Mouse (Mus musculus) right cerebral cortex, postnatal 4 days (tissue): ENCODE measurements at regions not wholly inside any gene's neighbourhood (a gene's known extent, or its start where the extent isn't known, plus 50 kb on each side); places are given as distances from the start of the nearest gene placed in this dataset.

Source experiments
- DNase-seq: peaks from one replicate; pipeline ENCODE4 v3.0.0-alpha.2; 2022

DNA sequence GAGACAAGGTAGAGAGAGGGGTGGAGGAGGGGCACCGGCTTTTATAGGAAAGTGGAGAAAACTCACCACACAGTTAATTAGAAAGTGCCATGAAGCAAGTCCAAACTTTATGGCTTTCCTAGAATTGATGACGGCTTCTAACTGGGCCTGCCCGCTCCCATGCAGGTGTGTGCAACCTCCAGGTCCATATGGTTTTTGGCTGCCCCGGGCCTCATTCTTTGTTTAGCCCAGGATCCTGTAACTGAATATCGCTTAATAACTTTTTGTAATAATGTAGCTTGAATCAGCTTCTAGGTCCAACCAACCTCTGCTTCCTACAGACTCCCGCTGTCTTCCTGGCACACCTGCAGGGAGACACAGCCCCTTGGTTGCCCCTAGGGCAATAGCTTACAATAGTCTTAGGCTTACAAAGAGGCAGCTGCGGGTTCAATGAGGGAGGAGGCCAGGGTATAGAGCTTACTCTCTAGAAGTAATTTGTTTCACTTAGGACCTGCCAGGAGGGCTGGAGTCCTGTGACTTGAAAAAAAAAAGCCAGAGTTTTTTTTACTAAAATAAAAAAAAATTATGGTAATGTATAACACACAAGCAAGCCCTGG is 159.2 kb downstream of the Gm10260 start:
- no peak for DNase-seq

DNA sequence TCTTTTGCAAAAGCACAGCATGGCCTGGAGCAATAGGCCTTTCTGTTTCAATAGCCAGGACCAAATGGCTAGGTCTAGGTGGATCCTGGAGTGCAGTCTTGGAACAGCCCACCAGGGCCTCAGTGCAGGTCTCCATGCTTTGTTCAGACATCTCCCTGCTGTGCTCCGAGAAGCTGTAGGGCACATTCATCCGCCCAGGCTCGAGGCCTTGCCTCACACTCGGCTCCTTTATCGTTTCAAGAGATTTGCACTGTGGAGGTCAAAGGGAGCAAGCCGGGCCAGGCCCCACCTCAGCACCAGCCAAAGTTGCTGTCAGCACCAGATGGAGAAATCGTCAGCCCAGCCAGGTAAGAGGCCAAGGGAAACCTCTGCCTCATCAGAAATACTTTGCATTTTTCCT is 160.3 kb downstream of the Gm10260 start:
- no peak for DNase-seq

DNA sequence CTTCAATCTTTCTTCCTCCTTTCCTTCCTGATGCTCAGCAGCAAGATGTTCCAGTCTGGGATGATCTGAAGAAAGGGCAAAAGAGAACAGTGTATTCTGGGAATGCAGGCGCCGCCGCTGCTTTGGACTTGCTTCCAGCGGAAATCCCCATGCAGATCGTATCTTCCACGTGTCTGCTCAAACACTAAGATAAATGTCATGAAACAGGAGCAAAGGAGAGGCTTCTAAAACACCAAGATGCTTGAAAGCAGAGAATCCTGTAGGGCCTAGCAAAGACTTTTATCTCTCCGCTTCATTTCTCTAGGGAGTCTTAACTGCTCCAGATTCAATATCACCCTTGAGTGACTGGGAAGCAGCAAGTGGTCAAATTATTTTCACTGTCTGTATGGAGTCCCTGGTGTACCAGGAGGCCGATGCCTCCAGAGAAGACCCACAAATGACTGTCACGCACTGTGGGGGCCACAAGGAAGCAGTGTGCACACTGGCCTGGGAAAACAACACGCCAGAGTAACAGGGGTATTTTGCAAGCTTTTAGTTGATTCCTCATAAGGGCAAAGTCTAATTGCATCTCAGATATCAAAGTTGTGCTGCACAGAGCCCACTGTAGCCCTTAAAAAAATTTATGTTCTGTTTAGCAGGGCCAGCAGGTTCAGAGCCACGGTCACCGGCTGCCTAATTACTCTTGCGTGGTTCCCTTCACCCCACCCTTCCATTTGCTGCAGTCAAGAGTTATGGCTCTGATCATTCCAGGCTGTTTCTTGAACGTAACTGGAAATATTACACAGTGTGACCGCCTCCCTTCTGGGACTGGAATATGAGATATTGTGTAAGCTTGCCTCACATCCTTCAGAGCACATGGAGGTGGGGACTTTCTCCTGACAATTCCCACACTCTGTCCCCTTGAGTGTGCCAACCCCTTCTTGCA is 161.7 kb downstream of the Gm10260 start:
- no peak for DNase-seq

DNA sequence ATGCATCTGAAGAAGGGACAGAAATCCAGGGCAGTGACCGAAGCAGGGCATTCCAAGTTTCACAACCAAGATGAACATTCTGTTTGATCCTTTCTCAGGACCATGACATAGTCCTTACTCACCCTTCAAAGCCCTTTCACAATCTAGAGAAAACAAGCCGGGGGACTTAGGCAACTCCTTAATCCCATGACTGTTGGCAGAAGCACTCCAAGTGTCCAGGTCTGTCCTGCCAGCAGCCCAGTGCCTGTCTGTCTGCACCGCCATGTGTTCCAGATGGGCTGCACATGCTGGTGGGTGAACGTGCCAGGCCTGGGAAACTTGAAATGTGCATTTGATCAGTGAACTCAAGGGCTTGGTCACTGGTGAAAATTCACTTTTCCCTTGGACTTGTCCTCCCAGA is 165.6 kb downstream of the Gm10260 start:
- DNase-seq, result no peak

DNA sequence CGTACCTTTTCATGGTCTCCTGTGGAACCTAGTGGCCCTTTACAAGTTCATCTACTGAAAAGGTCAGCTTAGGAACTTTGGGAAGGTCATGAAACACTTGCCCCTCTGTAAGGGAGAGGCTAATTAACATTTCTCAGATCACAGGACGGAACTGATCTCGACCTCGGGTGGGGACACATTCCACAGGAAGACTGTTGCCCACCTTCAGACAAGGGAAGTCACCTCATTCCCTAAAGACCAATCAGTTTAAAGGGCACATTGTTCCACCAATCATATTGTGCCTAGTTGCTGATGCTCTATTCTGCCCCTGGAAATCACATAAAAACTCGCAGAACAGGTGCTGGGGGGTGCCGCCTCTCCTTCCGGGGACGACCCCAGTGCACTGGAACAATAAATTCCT is 170.8 kb downstream of the Gm10260 start:
- DNase-seq, result no peak

DNA sequence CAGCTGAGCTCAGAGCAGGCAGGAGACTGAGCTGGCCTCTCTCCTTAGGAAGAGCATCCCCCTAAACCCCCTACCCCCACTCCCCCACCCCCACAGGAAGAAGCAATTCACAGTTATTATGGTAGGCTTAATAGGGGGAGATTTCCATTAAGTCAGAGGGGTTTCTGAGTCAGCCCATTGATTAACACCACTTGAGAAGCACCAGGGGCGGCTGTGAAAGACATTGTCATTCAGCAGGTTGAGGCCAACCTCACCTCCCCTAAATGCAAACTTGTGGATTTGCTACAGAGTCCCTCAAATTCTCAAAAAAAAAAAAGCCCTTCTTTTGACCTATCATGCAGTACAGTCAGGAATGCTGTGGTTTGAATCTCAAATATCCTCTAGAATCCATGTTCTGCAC is 172.3 kb downstream of the Gm10260 start:
- no peak for DNase-seq

DNA sequence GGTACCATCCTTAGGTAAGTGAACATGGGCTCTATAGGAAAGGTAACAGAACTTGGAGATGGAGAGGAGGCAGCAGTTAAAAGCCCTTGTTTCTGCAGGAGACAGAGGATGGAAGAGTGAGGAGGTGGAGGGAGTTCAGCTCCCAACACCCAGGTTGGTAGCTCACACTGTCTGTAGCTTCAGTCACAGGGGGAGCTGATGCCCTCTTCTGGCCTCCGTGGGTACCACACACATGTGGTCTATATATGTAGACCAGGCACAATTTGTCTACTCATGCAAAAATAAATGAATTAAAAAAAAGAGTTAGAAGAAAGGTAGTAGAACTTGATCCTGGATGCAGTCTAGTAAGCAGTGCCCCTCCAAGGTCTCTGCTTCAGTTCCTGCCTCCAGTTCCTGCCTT is 173.3 kb downstream of the Gm10260 start:
- DNase-seq, result no peak

- no peak for DNase-seq
Measured at GRCm38 (mm10) chr13:97584045-97584444, 176.4 kb downstream of the Gm10260 start.

- no peak for DNase-seq
Measured at GRCm38 (mm10) chr13:97581380-97581779, 179.1 kb downstream of the Gm10260 start.

DNA sequence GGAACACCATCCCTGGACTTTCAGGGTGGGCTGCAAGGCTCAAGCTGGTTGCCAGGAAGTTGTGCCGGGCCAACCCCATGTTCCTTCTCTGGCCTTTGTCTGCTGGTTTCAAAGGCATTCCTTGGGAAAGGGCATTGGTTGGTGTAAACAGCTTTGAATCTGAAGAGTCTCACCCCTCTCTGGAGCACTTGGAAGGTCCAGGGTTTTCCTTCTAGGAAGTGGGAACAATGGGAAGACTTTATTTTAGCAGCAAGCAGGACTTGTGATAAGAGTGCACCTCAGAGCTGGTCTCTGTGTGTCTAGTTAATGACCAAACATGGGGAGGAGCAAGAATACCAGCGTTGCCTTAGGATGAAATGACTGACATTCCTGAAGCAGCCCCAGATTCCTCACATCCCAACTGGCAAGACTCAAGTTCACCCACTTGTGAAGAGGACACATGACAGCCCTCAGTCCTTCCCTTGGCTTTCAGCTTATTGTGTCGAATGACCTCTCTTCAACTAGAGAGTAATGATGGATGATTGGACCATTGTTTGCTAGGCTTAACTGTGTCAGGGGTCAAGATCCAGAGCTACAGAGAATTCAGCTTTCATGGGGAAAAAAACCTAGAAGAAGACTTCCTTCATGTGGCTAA is 180.1 kb downstream of the Gm10260 start:
- no peak for DNase-seq

GRCm38 (mm10) chr13:97578595-97578994 is 181.8 kb downstream of the Gm10260 start:
- DNase-seq, result no peak

DNA sequence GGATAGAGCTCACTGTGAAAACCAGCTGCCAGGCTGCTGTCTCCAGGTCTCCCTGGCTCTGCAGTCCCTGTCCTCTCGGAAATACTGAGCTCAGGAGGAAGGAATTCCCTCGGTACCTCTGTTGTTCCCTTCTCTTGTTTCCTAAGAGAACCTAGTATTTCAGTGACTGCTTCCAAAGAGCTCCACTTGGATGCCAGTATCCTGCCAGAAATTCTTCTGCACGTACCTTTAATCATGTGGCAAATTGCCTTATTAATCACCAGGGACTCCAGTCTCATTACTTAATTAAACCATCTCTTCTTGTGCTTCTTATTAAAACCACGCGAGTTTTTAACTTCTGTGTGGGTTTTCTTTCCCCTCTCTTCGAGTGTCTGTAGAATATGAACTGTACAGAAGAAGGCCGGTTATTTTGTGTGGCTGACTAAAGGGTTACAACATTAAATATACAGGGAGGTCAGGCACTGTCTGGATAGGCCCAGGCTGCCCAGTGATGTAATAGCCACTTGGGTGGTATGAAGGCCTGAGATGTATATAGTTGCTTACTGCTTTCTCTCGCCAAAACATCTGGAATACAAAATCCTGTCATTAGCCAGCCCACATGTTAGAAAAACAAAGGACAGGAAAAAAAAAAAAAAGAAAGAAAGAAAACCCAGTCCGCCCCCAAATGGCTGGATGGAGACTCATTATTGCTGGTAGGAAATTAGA is 183.2 kb downstream of the Gm10260 start:
- no peak for DNase-seq

GRCm38 (mm10) chr13:97573601-97574000 is 186.8 kb downstream of the Gm10260 start:
- no peak for DNase-seq

- no peak for DNase-seq
Measured at GRCm38 (mm10) chr13:97572352-97572751, 188.1 kb downstream of the Gm10260 start.

GRCm38 (mm10) chr13:97570009-97570408 is 190.4 kb downstream of the Gm10260 start:
- no peak for DNase-seq

- no peak for DNase-seq
Measured at GRCm38 (mm10) chr13:97567632-97568031, 192.8 kb downstream of the Gm10260 start.

DNA sequence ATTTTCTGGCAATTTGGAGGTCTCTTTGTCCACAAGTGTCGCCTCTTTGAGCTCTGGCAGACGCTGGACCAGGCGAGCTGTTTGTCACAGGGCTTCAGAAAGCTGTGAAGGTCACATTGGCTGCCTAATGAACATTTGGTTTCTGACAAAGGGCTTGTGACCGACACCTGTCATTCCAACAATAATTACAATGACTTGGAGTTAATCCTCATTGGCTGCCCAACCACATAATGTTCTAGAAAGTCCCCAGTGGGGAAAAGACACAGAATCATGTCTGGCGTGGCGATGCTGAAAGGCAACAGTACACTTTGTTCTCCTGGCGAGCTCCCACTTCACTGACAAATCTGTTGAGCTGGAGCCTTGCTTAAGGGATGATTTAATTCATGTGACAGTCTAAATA is 194.4 kb downstream of the Gm10260 start:
- DNase-seq, result no peak

GRCm38 (mm10) chr13:97562241-97562640 is 198.2 kb downstream of the Gm10260 start:
- DNase-seq, result no peak

DNA sequence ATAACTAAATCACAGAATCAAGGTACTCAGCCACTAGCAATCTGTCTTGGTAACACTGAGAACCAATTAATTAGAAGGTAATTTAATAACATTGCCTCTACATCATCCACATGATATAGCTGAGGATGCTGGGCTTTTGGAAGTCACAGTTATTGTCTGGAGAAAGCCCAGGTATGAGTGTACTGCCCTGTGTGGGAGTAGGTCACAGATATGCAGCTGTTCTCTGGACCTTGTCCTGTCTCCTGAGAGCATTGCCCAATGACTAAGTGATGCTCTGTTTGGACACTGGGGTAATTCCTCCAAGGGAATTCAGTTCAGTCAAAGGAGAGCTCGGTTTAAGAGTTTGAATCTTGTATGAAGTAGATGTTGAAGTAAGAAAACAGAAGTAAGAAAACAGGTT is 199.6 kb downstream of the Gm10260 start:
- no peak for DNase-seq

GRCm38 (mm10) chr13:97559611-97560385 is 200.6 kb downstream of the Gm10260 start:
- DNase-seq, result no peak

DNA sequence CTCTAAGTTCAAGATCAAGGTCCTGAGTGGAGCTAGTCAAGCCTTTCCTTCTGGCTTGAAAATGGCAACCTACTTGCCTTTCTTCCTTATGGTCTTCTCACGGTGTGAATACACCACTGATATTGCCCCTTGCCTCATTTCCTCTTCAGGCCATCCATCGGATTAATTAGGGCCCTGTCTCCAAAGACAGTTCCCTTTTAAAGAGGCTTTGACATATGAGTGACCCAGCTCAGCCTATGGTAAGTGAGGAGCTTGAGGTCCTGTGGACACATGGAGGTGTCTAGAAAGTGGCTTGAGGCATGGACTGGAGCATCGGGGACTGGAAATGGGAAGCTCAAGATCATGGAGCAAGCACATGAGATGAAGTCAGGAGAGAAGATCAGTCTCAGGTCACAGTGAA is 201.5 kb downstream of the Gm10260 start:
- no peak for DNase-seq

GRCm38 (mm10) chr13:97555312-97555711 is 205.1 kb downstream of the Gm10260 start:
- no peak for DNase-seq

- DNase-seq, result no peak
Measured at GRCm38 (mm10) chr13:97554601-97555000, 205.8 kb downstream of the Gm10260 start.
